Mouse (Mus musculus): ENCODE results near the gene Susd6.
"Not testable (repeated sequence)": the region's sequence is repeated elsewhere in the genome, so short reads cannot be mapped to it uniquely, and the experiment has no call there.

Susd6 gene

DNA sequence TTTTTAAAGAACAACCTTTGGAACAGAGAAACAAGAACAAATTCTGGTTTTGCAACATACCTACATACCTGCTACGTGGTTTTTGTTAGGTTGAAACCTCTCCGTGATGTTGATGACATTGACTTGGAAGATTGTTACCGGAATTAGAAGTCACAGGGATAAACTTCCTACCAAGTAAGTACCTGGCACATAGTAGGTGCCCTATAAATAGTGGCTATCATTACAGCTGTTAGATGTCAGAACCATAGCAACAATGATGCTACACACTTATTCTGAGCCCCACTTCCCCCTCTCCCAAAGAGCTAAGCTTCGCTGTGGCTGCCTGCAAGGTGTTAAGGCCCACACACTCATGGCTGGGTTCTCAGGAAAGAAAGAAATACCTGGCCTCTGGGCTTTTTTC is 4.7 kb upstream of the Susd6 start:
- no peak for DNase-seq

DNA sequence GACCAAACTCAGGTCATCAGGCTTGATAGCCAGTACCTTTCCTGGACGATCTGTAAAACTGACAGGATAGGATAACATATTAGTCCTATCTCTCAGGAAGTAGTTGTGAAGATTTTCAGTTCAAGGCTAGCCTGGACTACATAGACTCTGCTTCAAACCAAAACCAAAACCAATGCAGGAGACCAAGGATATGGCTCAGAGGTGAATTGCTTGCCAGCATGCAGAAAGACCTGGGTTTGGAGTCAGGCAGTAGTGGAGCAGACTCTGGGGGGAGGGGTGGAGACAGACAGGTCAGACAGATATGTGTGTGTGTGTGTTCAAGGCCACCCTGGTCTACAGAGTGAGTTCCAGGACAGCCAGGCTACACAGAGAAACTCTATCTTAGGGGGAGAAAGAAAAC is 3.7 kb upstream of the Susd6 start:
- DNase-seq = no peak

GRCm38 (mm10) chr12:80787604-80788003 is 2.7 kb upstream of the Susd6 start:
- peak; percentile 86 for DNase-seq

DNA sequence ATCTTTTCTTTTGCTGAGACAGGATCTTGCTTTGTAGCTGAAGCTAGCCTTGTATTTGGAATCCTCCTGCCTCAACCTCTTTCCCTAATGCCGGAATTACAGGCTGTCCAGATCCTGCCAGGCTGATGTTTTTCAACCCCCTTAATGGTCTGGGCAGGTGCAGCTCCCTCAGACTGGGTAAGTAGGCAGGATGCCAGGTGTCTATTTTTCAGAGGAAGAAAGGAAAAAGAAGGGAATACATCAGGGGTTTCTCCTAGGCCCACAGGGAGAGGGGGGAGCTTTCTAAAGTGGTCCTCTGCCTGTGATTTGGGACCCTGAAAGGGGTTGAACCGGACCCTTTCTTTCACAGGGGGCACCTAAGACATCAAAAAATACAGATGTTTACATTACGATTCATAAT is 2.1 kb upstream of the Susd6 start:
- DNase-seq = no peak

DNA sequence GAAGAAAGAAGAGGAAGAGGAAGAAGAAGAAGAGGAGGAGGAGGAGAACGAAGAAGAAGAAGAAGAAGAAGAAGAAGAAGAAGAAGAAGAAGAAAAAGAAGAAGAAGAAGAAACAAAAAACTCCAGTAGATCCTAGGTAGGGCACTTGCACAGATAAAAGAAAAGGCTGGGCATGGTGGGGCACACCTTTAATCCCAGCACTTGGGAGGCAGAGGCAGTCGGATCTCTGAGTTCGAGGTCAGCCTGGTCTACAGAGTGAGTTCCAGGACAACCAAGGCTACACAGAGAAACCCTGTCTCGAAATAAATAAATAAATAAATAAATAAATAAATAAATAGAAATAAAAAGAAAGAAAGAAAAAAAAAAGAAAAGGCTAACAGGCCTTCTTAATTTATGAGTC is 1.0 kb upstream of the Susd6 start:
- not testable (repeated sequence) for DNase-seq

DNA sequence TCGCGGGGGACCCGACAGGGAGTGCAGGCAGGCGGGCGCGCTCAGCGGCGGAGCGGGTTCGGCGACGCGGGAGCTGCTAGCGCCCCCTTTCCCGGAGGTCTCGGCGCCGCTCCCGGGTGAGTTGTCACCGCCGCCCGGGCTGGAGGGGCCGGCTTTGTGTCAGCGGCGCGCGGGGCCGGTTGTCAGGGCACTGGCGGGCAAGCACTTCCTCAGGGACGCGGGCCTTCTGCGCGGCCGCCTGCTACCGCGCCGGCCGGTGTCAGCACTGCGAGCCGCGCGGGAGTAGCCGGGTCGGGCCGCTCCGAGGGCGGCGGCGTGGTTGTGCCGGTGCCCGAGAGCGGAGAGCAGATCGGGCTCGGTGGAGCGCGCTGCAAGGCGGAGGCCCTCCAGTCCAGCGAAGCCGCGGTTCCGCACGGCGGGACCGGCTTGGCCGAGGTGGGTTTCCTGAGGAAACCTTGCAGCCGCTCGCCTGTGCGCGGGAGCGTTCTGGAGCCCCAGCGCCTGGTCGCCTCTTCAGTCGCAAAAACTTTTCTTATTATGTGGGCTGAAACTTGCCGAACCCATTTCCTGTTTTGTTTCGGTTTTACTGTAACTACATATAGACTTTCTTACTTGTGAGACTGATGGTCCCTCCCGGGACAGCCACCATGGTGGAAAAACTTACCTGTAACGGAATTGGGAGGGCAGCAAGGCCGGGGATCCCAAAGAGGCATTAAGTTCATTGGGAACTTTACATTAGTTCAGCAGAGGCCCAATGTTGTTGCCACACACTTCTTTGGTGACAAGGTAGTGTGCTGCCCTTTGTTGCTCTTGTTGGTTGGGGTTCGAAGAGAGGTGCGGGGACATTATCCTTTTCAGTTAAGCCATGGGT is 625 bp downstream of the Susd6 start:
- peak; percentile 49 for DNase-seq

DNA sequence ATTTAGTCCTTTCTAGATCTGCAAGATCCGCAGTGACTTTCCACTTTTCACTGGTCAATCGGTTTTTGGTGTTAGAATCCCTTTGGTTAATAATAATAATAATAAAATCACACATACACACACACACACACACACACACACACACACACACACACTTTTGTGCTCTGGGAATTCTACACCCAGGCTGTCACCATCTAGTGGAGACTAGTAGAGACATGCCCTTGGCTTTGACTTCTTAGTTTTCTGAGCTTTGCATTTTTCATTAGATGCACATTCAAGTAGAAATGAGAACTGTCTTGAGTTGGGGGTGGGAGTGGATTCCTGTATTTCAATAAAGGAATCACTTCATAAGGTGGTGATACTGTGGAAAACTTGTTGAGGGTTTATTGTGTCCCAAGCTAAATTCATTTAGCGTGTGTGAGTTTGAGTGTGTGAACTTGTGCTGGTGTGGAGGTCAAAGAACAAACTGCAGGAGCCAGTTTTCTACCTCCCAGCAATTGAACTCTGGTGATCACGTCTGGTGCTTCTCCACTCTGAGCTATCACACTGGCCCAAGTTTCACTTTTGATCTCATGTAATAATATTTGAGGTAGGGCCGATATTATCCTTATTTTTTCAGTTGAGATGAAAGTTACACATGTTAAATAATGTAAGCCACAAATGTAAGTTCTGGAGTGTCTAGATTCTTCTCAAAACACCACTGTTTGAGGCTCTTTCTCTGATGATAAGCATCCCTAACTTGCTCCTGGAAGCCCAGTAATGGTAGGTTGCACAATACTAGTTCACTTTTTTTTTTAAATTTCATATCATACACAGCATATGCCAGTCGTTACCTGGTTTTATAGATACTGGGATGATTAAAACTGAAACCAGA is 1.5 kb downstream of the Susd6 start:
- DNase-seq = peak; percentile 77

- DNase-seq = peak; percentile 82
These were observed 2.6 kb downstream of the Susd6 start for GRCm38 (mm10) chr12:80792867-80793266.

DNA sequence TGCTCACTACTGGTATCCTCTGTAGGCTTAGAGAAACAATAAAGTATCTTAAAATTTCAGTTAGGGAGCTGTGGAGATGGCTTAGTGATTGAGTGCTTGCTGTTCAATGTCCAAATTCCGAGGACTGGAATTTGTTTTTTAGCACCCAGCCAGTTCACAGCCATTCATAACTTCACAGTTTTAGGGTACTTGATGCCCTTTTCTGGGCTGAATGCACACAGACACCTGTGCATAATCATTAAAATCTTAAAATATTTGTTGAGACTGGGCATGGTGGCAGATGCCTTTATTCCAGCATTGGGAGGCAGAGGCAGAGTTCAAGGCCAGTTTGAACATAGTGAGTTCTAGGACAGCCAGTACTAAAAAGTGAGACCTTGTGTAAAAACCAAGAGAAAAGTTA is 3.2 kb downstream of the Susd6 start:
- peak; percentile 79 for DNase-seq

- no peak for DNase-seq
These were observed 4.2 kb downstream of the Susd6 start for GRCm38 (mm10) chr12:80794522-80794921.

DNA sequence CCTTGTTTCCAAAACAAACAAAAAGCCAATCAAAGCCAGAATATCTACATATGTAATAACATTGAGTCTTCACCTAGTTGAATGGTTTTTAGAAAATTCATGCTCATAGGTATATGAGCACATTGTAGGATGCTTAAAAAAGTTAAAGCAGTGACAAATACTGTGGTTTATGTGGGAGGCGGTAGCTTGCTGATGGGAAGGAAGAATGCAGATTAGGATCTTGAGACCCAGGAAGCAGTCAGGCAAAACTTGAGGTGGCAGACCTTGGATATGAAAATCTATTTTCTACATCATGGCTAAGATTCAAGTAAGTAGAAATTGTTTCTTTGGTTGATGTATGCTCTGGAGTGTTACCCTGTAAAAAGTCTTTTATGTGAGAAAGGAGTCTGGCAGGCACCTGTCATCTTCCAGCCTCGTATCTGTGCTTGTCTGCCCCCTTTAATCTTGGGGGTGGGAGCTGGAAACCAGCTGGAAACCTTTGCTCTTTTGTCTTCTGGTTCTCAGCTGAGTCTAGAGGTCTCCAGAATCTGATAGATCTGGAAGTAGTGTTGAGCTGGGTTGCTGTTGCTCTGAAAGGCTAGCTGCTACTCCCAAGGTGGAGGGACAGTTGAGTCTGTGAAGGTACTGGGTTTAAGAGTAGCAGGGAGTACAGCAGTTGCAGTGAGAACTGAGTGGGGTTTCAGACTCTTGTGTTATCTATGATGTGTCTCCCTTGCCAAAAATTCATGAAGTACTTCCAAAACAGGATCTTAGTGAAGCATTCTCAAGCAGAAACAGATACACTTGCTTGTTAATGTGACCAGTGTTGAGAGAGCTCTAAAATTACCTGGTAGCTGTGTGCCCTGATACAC is 4.8 kb downstream of the Susd6 start:
- no peak for DNase-seq

DNA sequence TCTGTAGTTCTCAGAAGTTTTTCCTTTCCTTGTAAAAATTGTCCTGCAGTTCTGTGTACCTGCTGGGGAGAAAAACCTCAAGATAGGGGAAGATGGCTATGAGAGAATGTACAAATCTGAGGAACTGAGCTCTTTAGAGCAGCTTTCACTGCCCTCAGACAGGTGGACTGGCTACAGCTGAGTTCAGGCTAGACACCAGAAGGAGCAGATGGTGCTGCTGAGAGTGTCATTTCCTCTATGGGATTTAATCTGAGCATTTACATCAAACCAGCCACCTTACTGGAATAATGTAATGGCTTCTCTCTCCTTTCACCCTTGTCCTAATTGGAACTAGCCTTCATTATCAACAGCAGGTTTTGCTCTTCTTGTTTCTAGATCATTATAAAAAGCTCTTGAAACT is 8.0 kb downstream of the Susd6 start:
- DNase-seq = no peak

DNA sequence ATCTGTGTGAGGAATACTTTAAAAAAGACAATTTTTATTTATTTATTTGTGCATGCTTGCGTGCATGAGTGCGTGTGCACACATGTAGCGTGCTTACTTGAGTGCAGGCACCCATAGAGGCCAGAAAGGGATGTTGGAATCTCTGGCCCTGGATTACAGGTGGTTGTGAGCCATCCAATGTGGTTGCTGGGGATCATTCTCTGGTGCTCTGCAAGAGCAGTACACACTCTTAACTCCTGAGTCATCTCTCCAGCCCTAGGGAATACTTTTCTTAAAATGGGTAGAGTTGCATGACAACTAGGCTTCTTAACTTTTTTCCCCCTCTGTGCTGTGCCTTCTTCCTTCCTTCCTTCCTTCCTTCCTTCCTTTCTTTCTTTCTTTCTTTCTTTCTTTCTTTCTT is 9.8 kb downstream of the Susd6 start:
- no peak for DNase-seq

GRCm38 (mm10) chr12:80801443-80801842 is 11.1 kb downstream of the Susd6 start:
- no peak for DNase-seq

DNA sequence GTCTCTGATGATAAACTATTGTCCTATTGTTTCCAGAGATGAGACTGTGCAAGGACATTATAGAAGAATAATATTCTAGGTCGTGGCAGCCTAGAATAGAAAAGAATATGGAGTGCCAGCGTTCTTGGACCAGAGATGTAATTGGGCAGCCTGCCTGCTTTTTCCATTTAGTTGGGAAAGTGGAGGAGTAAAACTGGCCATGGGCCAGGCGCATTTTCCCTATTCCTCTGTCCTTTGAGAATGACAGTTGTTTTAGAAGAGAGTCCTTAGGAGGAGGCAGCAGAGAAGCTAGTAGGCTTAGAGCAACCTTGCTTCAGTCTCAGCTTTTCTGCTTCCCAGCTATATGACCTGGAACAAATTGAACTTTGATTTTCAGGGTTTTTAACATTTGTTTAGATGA is 13.6 kb downstream of the Susd6 start:
- peak; percentile 59 for DNase-seq

DNA sequence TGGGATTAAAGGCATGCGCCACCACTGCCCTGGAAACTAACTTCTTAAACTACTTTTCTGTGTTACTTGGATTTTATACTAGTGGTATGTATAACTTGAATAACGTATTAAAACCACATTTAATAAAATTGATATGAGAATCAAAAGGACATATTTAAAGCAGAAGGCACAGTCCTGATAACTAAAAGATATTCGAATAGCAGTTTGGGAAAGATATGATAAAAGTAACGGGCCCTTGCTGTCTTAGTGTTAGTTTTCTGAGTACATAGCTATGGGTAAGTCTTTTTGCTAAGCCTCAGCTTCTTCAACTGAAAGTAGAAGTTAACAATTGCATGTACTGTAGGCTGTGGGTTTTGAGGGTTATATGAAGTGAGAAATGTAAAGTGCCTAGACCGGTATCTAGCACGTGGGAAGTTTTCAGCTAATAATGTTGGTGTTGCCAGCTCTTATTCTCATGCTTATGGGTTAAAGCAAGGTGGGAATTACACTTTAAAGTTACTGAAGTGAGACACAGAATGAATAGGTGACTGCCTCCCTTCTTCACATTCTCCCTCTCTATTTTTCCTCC is 14.6 kb downstream of the Susd6 start:
- no peak for DNase-seq

DNA sequence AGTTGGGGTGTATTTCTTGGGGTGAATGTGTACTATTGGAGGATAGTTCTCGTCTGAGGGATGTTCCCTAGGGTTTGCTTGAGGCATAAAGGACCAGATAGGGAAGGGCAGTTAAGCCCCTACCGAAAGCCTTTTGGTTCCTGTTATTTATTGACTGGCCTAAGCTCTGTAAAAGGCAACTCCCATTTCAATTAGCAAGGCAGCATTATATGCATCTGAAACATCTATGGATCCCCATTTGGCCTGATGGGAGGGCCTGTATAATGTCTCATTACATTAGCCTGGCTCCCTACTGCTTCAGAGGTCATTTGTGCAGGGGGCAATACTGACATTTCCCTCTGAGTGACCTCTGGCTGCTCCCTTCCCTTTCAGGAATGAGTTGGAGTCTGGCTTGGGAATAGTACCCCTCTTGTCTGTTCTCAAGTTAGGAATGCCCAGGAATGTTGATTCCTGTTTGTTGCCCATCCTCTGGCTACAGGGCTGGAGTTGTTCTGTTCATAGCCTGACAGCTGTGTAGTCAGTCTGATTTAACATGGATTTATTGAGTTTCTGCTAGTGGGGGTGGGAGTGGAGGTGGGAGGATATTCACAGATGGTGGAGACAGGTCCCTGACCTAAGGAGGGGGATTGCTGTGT is 17.3 kb downstream of the Susd6 start:
- DNase-seq = no peak

GRCm38 (mm10) chr12:80810005-80810404 is 19.7 kb downstream of the Susd6 start:
- no peak for DNase-seq

DNA sequence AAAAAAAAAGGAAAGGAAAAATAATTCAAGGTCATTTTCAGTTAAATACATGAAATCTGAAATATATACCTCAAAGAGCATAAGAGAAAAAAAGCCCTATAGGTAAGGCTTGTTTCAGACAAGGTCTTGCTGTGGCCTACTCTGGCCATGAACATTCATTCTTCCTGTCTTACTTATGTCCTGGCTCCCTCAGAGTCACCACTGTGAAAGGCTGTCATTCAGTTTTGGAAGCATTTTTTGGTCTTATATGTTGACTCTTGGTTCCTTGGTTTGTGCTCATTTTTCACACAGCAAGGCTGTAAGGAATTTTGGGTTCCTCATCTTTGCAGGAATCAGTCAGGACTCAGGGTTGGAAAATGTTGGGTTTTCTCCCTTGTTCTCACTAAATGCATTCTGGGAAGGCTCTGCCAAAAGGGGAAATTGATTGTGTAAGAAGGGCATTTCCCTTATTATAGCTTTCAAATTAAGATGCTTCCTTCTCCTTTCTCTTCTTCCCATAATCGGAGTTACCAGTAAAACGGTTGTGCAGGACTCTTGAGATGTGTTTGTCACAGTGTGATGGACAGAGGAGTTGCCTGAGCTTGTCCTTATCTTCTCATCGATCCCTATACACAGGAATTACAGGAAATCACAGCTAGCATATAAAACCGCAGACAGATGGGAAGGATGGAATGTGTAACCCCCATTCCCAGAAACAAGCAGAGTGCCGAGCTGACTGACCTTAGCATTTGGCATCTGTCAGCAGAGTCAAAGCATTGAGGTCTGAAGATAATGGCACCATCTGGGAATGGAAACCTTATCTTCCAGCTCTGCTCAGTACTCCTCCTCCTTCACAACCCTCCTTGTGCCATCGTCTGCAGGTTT is 21.6 kb downstream of the Susd6 start:
- no peak for DNase-seq

GRCm38 (mm10) chr12:80812510-80812820 is 22.2 kb downstream of the Susd6 start:
- DNase-seq = no peak

DNA sequence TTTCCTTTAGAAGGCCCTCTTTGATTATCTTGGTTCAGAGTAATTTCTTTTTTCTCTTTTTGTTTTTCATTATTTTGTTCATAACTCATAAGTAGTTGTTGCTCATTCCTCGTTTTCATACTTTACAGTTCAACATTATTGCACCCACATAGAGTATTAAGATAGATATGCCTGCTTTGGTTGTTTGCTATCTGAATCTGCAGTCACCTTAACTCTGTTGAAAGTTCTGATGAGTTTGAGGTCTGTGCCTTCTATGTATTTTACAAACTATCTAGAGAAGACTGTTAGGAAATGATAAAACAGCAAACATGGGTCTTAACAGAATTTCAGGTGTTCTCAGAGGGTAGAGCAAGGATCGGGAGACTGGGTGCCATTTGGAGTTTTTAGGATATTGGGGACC is 23.1 kb downstream of the Susd6 start:
- DNase-seq = no peak

Data from kidney, adult 9 months (tissue).